Mouse (Mus musculus) myocyte (in vitro differentiated cells): Measurements from ENCODE around the gene Fto.

Source experiments
- CEBPB ChIP-seq: IDR thresholded peaks from 2 replicates; pipeline ENCODE4 v1.6.1; 2011; ENCODE audit warnings: mild to moderate bottlenecking, moderate library complexity; ENCODE audit not compliant: poor library complexity, insufficient read depth, severe bottlenecking
- E2F4 ChIP-seq: IDR thresholded peaks from one replicate; pipeline ENCODE4 v1.6.1; 2011; ENCODE audit warnings: mild to moderate bottlenecking, control low read depth, moderate library complexity; ENCODE audit not compliant: insufficient read depth
- MAX ChIP-seq: IDR thresholded peaks from one replicate; pipeline ENCODE4 v1.6.1; 2011; ENCODE audit warnings: low read depth, mild to moderate bottlenecking, control low read depth
- MYOD1 ChIP-seq, 3 experiments: IDR thresholded peaks; one replicate each; pipeline ENCODE4 v1.6.1; 2011; ENCODE audit warnings: control low read depth in 2 of 3, low read depth in 2 of 3, mild to moderate bottlenecking in 2 of 3, moderate library complexity in 1 of 3; ENCODE audit not compliant: insufficient read length in 2 of 3, control insufficient read depth in 1 of 3
- MYOG ChIP-seq, 3 experiments: IDR thresholded peaks; one replicate each; pipeline ENCODE4 v1.6.1; 2011; ENCODE audit warnings: control low read depth in 2 of 3, low read depth in 2 of 3, mild to moderate bottlenecking in 2 of 3; ENCODE audit not compliant: insufficient read length in 2 of 3, control insufficient read depth in 1 of 3, insufficient read depth in 1 of 3
- POLR2A ChIP-seq: IDR thresholded peaks from one replicate; pipeline ENCODE4 v1.6.1; 2011; ENCODE audit warnings: low read depth, mild to moderate bottlenecking, control low read depth, moderate library complexity; ENCODE audit not compliant: insufficient read length
- POLR2AphosphoS2 ChIP-seq: IDR thresholded peaks from one replicate; pipeline ENCODE4 v1.6.1; 2011; ENCODE audit warnings: low read depth, control low read depth; ENCODE audit not compliant: insufficient read length
- REST ChIP-seq: IDR thresholded peaks from one replicate; pipeline ENCODE4 v1.6.1; 2011; ENCODE audit warnings: mild to moderate bottlenecking, control low read depth, moderate library complexity; ENCODE audit not compliant: insufficient read depth, insufficient read length
- SRF ChIP-seq: IDR thresholded peaks from one replicate; pipeline ENCODE4 v1.6.1; 2011; ENCODE audit warnings: low read depth; ENCODE audit not compliant: control insufficient read depth, insufficient read length
- USF1 ChIP-seq: IDR thresholded peaks from one replicate; pipeline ENCODE4 v1.6.1; 2011; ENCODE audit warnings: low read depth, mild to moderate bottlenecking, control low read depth, moderate library complexity

GRCm38 (mm10) chr8:91487456-91487855 lies 174.1 kb downstream of the Fto start:
- TF ChIP-seq MYOG (IDR thresholded peaks at IDR 0.05; ENCODE audit: control insufficient read depth in 1 of 3, insufficient read depth in 1 of 3, insufficient read length in 2 of 3, low read depth in 2 of 3) (no peak), USF1 (no peak), MYOD1 (IDR thresholded peaks at IDR 0.05; ENCODE audit: control insufficient read depth in 1 of 3, insufficient read length in 2 of 3, low read depth in 2 of 3) (no peak), POLR2A (no peak), MAX (no peak), REST (no peak), SRF (no peak), CEBPB (no peak), E2F4 (no peak), POLR2AphosphoS2 (no peak)
